Mouse (Mus musculus): ENCODE results near the gene Prkn. TPM values are rescaled to one million over a fixed set of nuclear protein-coding genes. Genes with fewer than 3 reads are reported as not detected.

Gene Prkn
- polyA plus RNA-seq, 1 experiment from 2014 or later: 1.7 TPM

GRCm38 (mm10) chr17:11030936-11031335 is 190.8 kb downstream of the Prkn start:
- WGBS (ENCODE audit: insufficient replicate concordance): 81% methylated on average over 4 of the region's 4 CpGs

GRCm38 (mm10) chr17:11032366-11032765 is 192.2 kb downstream of the Prkn start:
- no peak for ATAC-seq (replicated peaks; ENCODE audit: insufficient number of reproducible peaks, low FRiP score, low TSS enrichment)
- WGBS (ENCODE audit: insufficient replicate concordance): 81% methylated on average over 2 of the region's 2 CpGs
- Histone ChIP-seq H3K9me3 (replicated peaks; ENCODE audit: control insufficient read depth, low read length) (no peaks in the 10 kb centered on the region), H3K4me2 (no peak overlapping the region), H3K27me3 (ENCODE audit: control insufficient read depth, insufficient read depth, low read length) (no peaks in the 10 kb centered on the region), H3K9ac (ENCODE audit: low read depth, low read length) (no peak overlapping the region), H3K4me1 (ENCODE audit: control insufficient read depth, insufficient read depth, low read length) (no peaks in the 10 kb centered on the region), H3K27ac (ENCODE audit: low read depth, low read length) (no peak overlapping the region), H3K4me3 (ENCODE audit: low read depth, low read length) (no peak overlapping the region), H3K36me3 (ENCODE audit: control insufficient read depth, insufficient read depth, low read length) (no peaks in the 10 kb centered on the region)

More at GRCm38 (mm10) chr17:11030936-11031335, 190.8 kb downstream of the Prkn start:
- no peak for ATAC-seq (replicated peaks; ENCODE audit: insufficient number of reproducible peaks, low FRiP score, low TSS enrichment)
- Histone ChIP-seq H3K9ac (ENCODE audit: low read depth, low read length) (no peak overlapping the region), H3K9me3 (replicated peaks; ENCODE audit: control insufficient read depth, low read length) (no peaks in the 10 kb centered on the region), H3K36me3 (ENCODE audit: control insufficient read depth, insufficient read depth, low read length) (no peaks in the 10 kb centered on the region), H3K27me3 (ENCODE audit: control insufficient read depth, insufficient read depth, low read length) (no peaks in the 10 kb centered on the region), H3K4me1 (ENCODE audit: control insufficient read depth, insufficient read depth, low read length) (no peaks in the 10 kb centered on the region), H3K4me2 (no peak overlapping the region), H3K4me3 (ENCODE audit: low read depth, low read length) (no peak overlapping the region), H3K27ac (ENCODE audit: low read depth, low read length) (no peak overlapping the region)

GRCm38 (mm10) chr17:11033594-11033993 is 193.4 kb downstream of the Prkn start:
- Histone ChIP-seq H3K27me3 (ENCODE audit: control insufficient read depth, insufficient read depth, low read length) (no peaks in the 10 kb centered on the region), H3K9me3 (replicated peaks; ENCODE audit: control insufficient read depth, low read length) (no peaks in the 10 kb centered on the region), H3K4me2 (no peak overlapping the region), H3K4me3 (ENCODE audit: low read depth, low read length) (no peak overlapping the region), H3K4me1 (ENCODE audit: control insufficient read depth, insufficient read depth, low read length) (no peaks in the 10 kb centered on the region), H3K9ac (ENCODE audit: low read depth, low read length) (no peak overlapping the region), H3K36me3 (ENCODE audit: control insufficient read depth, insufficient read depth, low read length) (no peaks in the 10 kb centered on the region), H3K27ac (ENCODE audit: low read depth, low read length) (no peak overlapping the region)
- ATAC-seq (replicated peaks; ENCODE audit: insufficient number of reproducible peaks, low FRiP score, low TSS enrichment): no peak
- 68% methylated on average over 2 of the region's 2 CpGs for WGBS (ENCODE audit: insufficient replicate concordance)

- H3K36me3 ChIP-seq (ENCODE audit: control insufficient read depth, insufficient read depth, low read length): no peaks in the 10 kb centered on the region
- H3K27me3 ChIP-seq (ENCODE audit: control insufficient read depth, insufficient read depth, low read length): no peaks in the 10 kb centered on the region
- H3K4me2 ChIP-seq: no peak overlapping the region
- H3K4me1 ChIP-seq (ENCODE audit: control insufficient read depth, insufficient read depth, low read length): no peaks in the 10 kb centered on the region
- ATAC-seq (replicated peaks; ENCODE audit: insufficient number of reproducible peaks, low FRiP score, low TSS enrichment): no peak
- no peak overlapping the region for H3K9ac ChIP-seq (ENCODE audit: low read depth, low read length)
- H3K9me3 ChIP-seq (replicated peaks; ENCODE audit: control insufficient read depth, low read length): no peaks in the 10 kb centered on the region
- no peak overlapping the region for H3K27ac ChIP-seq (ENCODE audit: low read depth, low read length)
- H3K4me3 ChIP-seq (ENCODE audit: low read depth, low read length): no peak overlapping the region
- WGBS (ENCODE audit: insufficient replicate concordance): 85% methylated on average over 1 of the region's 1 CpGs
Measured at GRCm38 (mm10) chr17:11038272-11038671, 198.1 kb downstream of the Prkn start.

- Histone ChIP-seq H3K27ac (ENCODE audit: low read depth, low read length) (no peak overlapping the region), H3K9me3 (replicated peaks; ENCODE audit: control insufficient read depth, low read length) (no peaks in the 10 kb centered on the region), H3K4me3 (ENCODE audit: low read depth, low read length) (no peak overlapping the region), H3K9ac (ENCODE audit: low read depth, low read length) (no peak overlapping the region), H3K27me3 (ENCODE audit: control insufficient read depth, insufficient read depth, low read length) (no peaks in the 10 kb centered on the region), H3K4me2 (no peak overlapping the region), H3K36me3 (ENCODE audit: control insufficient read depth, insufficient read depth, low read length) (no peaks in the 10 kb centered on the region), H3K4me1 (ENCODE audit: control insufficient read depth, insufficient read depth, low read length) (no peaks in the 10 kb centered on the region)
- WGBS (ENCODE audit: insufficient replicate concordance): 85% methylated on average over 1 of the region's 1 CpGs
- no peak for ATAC-seq (replicated peaks; ENCODE audit: insufficient number of reproducible peaks, low FRiP score, low TSS enrichment)
Measured at GRCm38 (mm10) chr17:11058986-11059385, 218.8 kb downstream of the Prkn start.

- Histone ChIP-seq H3K27me3 (ENCODE audit: control insufficient read depth, insufficient read depth, low read length) (0 out of 2 replicates have a peak, but pooled peaks cover 2% of the 10 kb centered on the region), H3K9ac (ENCODE audit: low read depth, low read length) (0 out of 2 replicates have a peak overlapping the region, but pooled peaks have one; percentile 24), H3K9me3 (replicated peaks; ENCODE audit: control insufficient read depth, low read length) (no peaks in the 10 kb centered on the region), H3K4me3 (ENCODE audit: low read depth, low read length) (peak overlapping the region; percentile 18; the same call in 1 of the 2 replicates), H3K4me2 (peak overlapping the region; percentile 55), H3K27ac (ENCODE audit: low read depth, low read length) (no peak overlapping the region), H3K36me3 (ENCODE audit: control insufficient read depth, insufficient read depth, low read length) (no peaks in the 10 kb centered on the region), H3K4me1 (ENCODE audit: control insufficient read depth, insufficient read depth, low read length) (no peaks in the 10 kb centered on the region)
- WGBS (ENCODE audit: insufficient replicate concordance): 10% methylated on average over 16 of the region's 16 CpGs
- ATAC-seq (replicated peaks; ENCODE audit: insufficient number of reproducible peaks, low FRiP score, low TSS enrichment): no peak
Measured at GRCm38 (mm10) chr17:11067076-11067703, 227.0 kb downstream of the Prkn start.

- Histone ChIP-seq H3K36me3 (ENCODE audit: control insufficient read depth, insufficient read depth, low read length) (no peaks in the 10 kb centered on the region), H3K4me3 (ENCODE audit: low read depth, low read length) (peak overlapping the region; percentile 18; the same call in 1 of the 2 replicates), H3K27me3 (ENCODE audit: control insufficient read depth, insufficient read depth, low read length) (0 out of 2 replicates have a peak, but pooled peaks cover 2% of the 10 kb centered on the region), H3K27ac (ENCODE audit: low read depth, low read length) (no peak overlapping the region), H3K4me1 (ENCODE audit: control insufficient read depth, insufficient read depth, low read length) (no peaks in the 10 kb centered on the region), H3K9ac (ENCODE audit: low read depth, low read length) (no peak overlapping the region), H3K9me3 (replicated peaks; ENCODE audit: control insufficient read depth, low read length) (no peaks in the 10 kb centered on the region), H3K4me2 (peak overlapping the region; percentile 55)
- WGBS (ENCODE audit: insufficient replicate concordance): 15% methylated on average over 14 of the region's 14 CpGs
- ATAC-seq (replicated peaks; ENCODE audit: insufficient number of reproducible peaks, low FRiP score, low TSS enrichment): 0 out of 2 replicates have a peak, but pooled peaks have one; percentile 71
Measured at GRCm38 (mm10) chr17:11067704-11068475, 227.7 kb downstream of the Prkn start.

- H3K9me3 ChIP-seq (replicated peaks; ENCODE audit: control insufficient read depth, low read length): no peaks in the 10 kb centered on the region
- H3K4me1 ChIP-seq (ENCODE audit: control insufficient read depth, insufficient read depth, low read length): no peaks in the 10 kb centered on the region
- H3K27ac ChIP-seq (ENCODE audit: low read depth, low read length): no peak overlapping the region
- ATAC-seq (replicated peaks; ENCODE audit: insufficient number of reproducible peaks, low FRiP score, low TSS enrichment): no peak
- no peak overlapping the region for H3K9ac ChIP-seq (ENCODE audit: low read depth, low read length)
- no peak overlapping the region for H3K4me2 ChIP-seq
- no peaks in the 10 kb centered on the region for H3K27me3 ChIP-seq (ENCODE audit: control insufficient read depth, insufficient read depth, low read length)
- no peaks in the 10 kb centered on the region for H3K36me3 ChIP-seq (ENCODE audit: control insufficient read depth, insufficient read depth, low read length)
- no peak overlapping the region for H3K4me3 ChIP-seq (ENCODE audit: low read depth, low read length)
Measured at GRCm38 (mm10) chr17:11070996-11071395, 230.8 kb downstream of the Prkn start.

Measured in heart, embryonic 11.5 days (tissue).